Mouse (Mus musculus) spleen, adult 2 months (tissue): ENCODE measurements at regions not wholly inside any gene's neighbourhood (a gene's known extent, or its start where the extent isn't known, plus 50 kb on each side); places are given as distances from the start of the nearest gene placed in this dataset.

Experiments
- CTCF ChIP-seq: fragments of 200-500 bp; IDR thresholded peaks from 2 replicates; pipeline ENCODE4 v1.5.1; 2011; ENCODE audit warnings: mild to moderate bottlenecking, inconsistent platforms; ENCODE audit not compliant: insufficient read depth, insufficient read length, insufficient replicate concordance; ENCODE audit errors: extremely low read depth
- POLR2A ChIP-seq: fragments of 200-500 bp; IDR thresholded peaks from 2 replicates; pipeline ENCODE4 v1.6.1; 2011; ENCODE audit warnings: low read depth, low read length, inconsistent platforms

DNA sequence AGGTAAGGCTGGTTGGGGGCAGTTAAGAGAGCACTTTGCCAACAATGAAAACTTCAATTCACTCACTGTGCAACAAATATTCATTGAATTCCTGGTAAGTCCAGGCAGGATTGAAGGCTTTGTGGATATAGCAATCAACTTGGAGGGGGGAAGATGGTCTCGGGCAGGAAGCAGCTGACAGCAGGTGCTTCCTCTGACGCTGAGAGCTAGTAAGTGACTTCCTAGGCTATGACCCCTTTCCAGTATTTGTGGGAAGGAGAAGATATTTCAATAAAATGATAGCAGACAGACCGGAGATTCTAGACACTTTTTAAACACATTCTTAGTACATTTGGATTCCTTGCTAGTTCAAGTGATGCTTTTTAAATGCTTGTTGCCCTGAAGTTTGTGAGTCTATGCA is 195.0 kb downstream of the Dusp6 start:
- TF ChIP-seq POLR2A, result no peak
- TF ChIP-seq CTCF, result no peak
